Mouse (Mus musculus) liver, embryonic 13.5 days (tissue): ENCODE data around the gene Atp1a4. TPM values are rescaled to one million over a fixed set of nuclear protein-coding genes. Genes with fewer than 3 reads are reported as not detected.

ENCODE experiments used
- ATAC-seq: fragments of 200-750 bp; cut with Nextera tagmentation; 2 replicates; pipeline ENCODE4 v1.8.0; 2017; ENCODE audit warnings: low read depth, mild to moderate bottlenecking, moderate number of reproducible peaks, moderate library complexity
- DNase-seq: peaks from one replicate; pipeline ENCODE4 v3.0.0; 2022
- H3K27ac ChIP-seq: fragments of 300-500 bp; sonication (generic); 2 replicates; pipeline ENCODE4 v1.5.1; 2015; ENCODE audit warnings: moderate library complexity, mild to moderate bottlenecking, inconsistent platforms
- H3K27me3 ChIP-seq: fragments of 300-500 bp; sonication (generic); 2 replicates; pipeline ENCODE4 v1.6.1; 2015; ENCODE audit warnings: mild to moderate bottlenecking, inconsistent platforms
- H3K36me3 ChIP-seq: fragments of 300-500 bp; sonication (generic); 2 replicates; pipeline ENCODE4 v1.6.1; 2015; ENCODE audit warnings: mild to moderate bottlenecking, inconsistent platforms
- H3K4me1 ChIP-seq: fragments of 300-500 bp; sonication (generic); replicated peaks from 2 replicates; pipeline ENCODE4 v1.6.1; 2015; ENCODE audit warnings: inconsistent platforms
- H3K4me2 ChIP-seq: fragments of 300-500 bp; sonication (generic); 2 replicates; pipeline ENCODE4 v1.6.1; 2015; ENCODE audit warnings: inconsistent platforms, mild to moderate bottlenecking, moderate library complexity
- H3K4me3 ChIP-seq: fragments of 300-500 bp; sonication (generic); replicated peaks from 2 replicates; pipeline ENCODE4 v1.5.1; 2015; ENCODE audit warnings: mild to moderate bottlenecking, inconsistent platforms
- H3K9ac ChIP-seq: fragments of 300-500 bp; sonication (generic); 2 replicates; pipeline ENCODE4 v1.6.1; 2015; ENCODE audit warnings: mild to moderate bottlenecking, inconsistent platforms
- H3K9me3 ChIP-seq: fragments of 300-500 bp; sonication (generic); replicated peaks from 2 replicates; pipeline ENCODE4 v1.6.1; 2016; ENCODE audit warnings: inconsistent platforms
- WGBS: fragments of 180-500 bp; shearing (Covaris S2); methylation state at CpG from one replicate; pipeline ENCODE4 v1.1.7; 2015; ENCODE audit not compliant: insufficient replicate concordance; 5-methylcytosine and 5-hydroxymethylcytosine counted together
- polyA plus RNA-seq: library from polyadenylated mRNA; unstranded; fragments of >200 nt; fragmentation: Nextera tagmentation; extraction: Ambion mirVana; gene quantifications from 2 replicates; pipeline ENCODE4 v1.2.1, GENCODE M21; 2015

Atp1a4 gene
- polyA plus RNA-seq, 1 experiment from 2014 or later: not detected

DNA sequence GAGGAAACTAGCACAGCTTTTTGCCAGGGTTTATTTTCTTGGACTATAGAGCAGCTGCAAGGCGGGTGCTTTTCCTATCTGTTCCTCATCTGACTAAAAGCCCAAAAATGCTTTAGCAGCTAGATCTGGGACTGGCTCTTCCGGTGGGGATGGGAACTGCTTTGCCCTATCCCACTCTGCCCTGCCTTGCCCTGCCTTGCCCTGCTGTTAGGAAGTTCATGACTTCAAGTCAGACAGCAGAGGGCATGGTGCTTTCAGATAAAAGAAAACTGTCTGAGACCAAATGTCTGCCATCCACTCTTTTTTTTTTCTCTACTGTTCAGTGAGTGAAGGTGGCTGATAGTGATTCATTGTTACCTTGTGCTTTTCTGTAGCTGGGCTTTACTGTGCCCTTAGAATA lies 66.6 kb downstream of the Atp1a4 start:
- Histone ChIP-seq H3K4me3 (no peak overlapping the region), H3K4me1 (no peaks in the 10 kb centered on the region), H3K27me3 (no peaks in the 10 kb centered on the region), H3K36me3 (peaks cover 95% of the 10 kb centered on the region), H3K9ac (no peak overlapping the region), H3K4me2 (no peak overlapping the region), H3K27ac (no peak overlapping the region), H3K9me3 (no peaks in the 10 kb centered on the region)
- DNase-seq (no peak), ATAC-seq (no peak)
- 76% methylated on average over 2 of the region's 2 CpGs for WGBS

DNA sequence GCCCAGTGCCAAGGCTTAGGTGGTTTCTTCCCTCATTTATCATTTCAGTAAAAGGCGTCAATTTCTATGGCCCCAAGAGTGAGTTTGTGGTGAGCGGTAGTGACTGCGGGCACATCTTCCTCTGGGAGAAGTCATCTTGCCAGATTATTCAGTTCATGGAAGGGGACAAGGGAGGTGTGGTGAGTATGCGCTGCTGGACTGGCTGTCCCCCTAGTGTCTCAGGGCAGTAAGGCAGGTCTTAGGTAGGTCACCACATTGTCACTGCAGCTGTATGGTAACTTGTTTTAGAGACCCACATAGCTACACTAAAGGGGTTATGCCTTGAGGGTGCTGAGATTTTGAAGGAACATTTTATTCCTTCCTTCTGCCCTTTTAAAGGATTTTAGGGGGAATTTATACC lies 69.3 kb downstream of the Atp1a4 start:
- Histone ChIP-seq H3K9me3 (no peaks in the 10 kb centered on the region), H3K9ac (no peak overlapping the region), H3K36me3 (peaks cover 91% of the 10 kb centered on the region), H3K4me1 (no peaks in the 10 kb centered on the region), H3K27me3 (no peaks in the 10 kb centered on the region), H3K4me2 (no peak overlapping the region), H3K27ac (no peak overlapping the region), H3K4me3 (no peak overlapping the region)
- 83% methylated on average over 4 of the region's 4 CpGs for WGBS
- ATAC-seq: no peak
- DNase-seq: no peak

DNA sequence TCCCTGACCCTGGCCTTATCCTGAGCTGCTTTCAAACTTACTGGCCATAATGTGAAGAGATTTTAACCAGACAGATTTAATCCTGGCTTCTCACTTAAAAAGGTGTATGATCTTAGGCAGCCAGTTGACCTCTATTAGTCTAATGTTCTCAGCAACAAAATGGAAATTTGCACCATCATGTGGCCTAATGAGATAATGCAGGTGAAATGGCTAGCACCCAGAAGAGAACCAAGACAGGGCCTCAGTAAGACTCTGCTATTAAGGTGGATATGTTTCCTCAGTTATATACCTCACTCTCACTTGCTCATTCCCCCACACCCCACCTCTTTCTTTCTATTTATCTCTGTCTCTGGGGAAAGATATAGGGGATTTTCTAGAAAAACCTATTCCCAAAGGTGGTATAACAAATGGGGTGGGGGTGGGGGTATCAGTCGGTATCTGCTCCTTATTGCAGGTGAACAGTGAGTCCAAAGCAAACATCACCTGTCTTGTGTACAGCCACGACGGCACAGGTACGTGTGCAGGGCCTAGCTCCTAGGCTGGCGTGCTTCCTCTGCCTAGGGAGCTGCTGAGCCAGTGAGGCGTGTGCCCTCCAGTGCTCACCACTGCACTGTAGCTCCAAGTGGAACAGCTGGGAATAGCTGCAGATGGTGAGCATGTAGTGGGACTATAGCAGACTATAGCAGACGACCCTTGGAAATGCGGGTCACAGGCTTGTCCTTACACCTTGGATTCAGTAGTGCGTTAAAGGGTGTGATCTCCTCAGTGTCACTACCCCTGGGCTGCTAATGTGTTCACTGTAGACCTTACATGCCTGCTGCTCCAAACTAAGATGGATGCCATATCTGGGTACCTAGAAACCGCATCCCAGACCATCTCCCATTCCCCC lies 71.6 kb downstream of the Atp1a4 start:
- Histone ChIP-seq H3K27ac (no peak overlapping the region), H3K9ac (no peak overlapping the region), H3K4me3 (no peak overlapping the region), H3K4me1 (no peaks in the 10 kb centered on the region), H3K36me3 (peaks cover 87% of the 10 kb centered on the region), H3K4me2 (no peak overlapping the region), H3K27me3 (no peaks in the 10 kb centered on the region), H3K9me3 (no peaks in the 10 kb centered on the region)
- WGBS: 91% methylated on average over 10 of the region's 10 CpGs
- DNase-seq: no peak
- ATAC-seq: peak; percentile 25; the same call in 1 of the 2 replicates

DNA sequence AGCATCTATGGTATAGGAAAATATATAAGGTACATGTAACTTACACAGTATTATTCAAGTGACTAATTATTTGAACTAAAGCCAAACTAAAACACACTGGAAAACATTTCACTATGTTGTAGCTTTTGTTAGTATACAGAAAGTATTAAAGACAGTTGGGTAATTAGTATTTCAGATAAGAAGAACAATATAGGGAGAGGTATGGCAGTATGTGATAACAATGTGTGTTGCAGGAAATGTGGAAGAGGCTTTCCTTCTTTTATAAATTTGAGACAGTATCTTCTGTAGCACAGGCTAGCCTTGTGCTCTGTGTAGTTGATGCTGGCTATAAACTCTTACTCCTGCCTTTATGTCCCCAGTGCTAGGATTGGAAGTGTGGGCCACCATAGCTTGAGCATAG lies 74.3 kb downstream of the Atp1a4 start:
- Histone ChIP-seq H3K4me3 (no peak overlapping the region), H3K9me3 (no peaks in the 10 kb centered on the region), H3K36me3 (peaks cover 86% of the 10 kb centered on the region), H3K27me3 (no peaks in the 10 kb centered on the region), H3K27ac (no peak overlapping the region), H3K4me1 (no peaks in the 10 kb centered on the region), H3K9ac (no peak overlapping the region), H3K4me2 (no peak overlapping the region)
- ATAC-seq (no peak), DNase-seq (no peak)

DNA sequence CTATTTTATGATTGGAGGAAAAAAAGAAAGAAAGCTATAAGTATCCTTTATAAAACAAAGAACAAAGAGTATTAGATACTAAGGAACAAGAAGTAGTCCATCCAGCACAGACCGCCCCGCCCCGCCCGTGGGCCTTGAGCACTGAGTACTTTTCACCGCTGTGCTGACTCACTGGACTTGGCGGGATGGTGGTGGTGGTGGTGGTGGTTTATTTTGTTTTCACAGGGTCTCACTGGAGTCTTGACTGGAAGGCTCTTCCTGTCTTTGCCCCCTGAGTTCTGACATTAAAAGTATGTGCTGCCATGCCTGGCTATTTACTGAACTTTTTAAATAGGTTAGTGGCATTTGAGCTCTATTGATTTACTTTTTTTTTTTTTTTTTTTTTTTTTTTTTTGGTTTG lies 75.2 kb downstream of the Atp1a4 start:
- Histone ChIP-seq H3K4me1 (no peaks in the 10 kb centered on the region), H3K9ac (no peak overlapping the region), H3K36me3 (peaks cover 86% of the 10 kb centered on the region), H3K27me3 (no peaks in the 10 kb centered on the region), H3K4me3 (no peak overlapping the region), H3K9me3 (no peaks in the 10 kb centered on the region), H3K27ac (no peak overlapping the region), H3K4me2 (no peak overlapping the region)
- no peak for DNase-seq
- WGBS: 84% methylated on average over 6 of the region's 6 CpGs
- no peak for ATAC-seq

DNA sequence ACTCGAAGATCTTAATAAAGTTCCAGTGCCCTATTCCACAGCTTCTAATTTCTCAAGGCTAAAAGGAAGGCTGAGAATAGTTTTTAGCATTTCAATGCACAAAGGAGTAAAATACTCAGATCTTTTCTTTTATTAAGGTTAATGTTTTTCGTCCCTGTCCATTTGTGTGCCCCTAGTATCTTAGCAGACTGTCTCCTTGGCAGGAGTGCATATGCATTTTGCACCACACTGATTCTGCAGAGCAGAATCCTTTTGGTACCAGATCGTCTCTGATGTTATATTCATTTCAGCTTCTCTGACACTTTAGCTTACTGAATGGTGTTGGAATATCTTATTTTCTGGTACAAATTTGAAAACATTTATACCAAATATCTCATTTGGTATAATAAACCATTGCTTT lies 76.4 kb downstream of the Atp1a4 start:
- Histone ChIP-seq H3K27ac (no peak overlapping the region), H3K9me3 (no peaks in the 10 kb centered on the region), H3K4me1 (no peaks in the 10 kb centered on the region), H3K36me3 (peaks cover 83% of the 10 kb centered on the region), H3K27me3 (no peaks in the 10 kb centered on the region), H3K9ac (no peak overlapping the region), H3K4me3 (no peak overlapping the region), H3K4me2 (no peak overlapping the region)
- WGBS: 88% methylated on average over 3 of the region's 3 CpGs
- DNase-seq (no peak), ATAC-seq (no peak)

DNA sequence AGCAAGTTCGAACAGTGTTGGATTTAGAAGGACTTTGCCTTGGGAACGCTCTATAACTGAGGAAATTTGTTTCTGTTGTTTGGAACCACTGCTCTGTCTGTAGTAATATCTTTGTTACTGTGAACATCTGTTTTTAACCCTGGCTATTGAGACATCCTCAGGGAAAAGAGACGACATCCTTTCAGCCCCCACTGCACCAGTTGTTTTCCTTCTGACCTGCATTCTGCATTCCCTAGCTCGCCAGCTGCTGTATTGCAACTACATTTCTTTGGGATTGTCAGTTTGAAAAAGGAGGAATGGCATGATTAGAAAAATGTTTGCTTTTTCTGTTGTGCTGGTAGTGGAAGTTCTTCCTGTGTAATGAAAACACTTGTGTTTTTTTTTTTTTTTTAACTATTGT lies 77.3 kb downstream of the Atp1a4 start:
- peaks cover 81% of the 10 kb centered on the region for H3K36me3 ChIP-seq

DNA sequence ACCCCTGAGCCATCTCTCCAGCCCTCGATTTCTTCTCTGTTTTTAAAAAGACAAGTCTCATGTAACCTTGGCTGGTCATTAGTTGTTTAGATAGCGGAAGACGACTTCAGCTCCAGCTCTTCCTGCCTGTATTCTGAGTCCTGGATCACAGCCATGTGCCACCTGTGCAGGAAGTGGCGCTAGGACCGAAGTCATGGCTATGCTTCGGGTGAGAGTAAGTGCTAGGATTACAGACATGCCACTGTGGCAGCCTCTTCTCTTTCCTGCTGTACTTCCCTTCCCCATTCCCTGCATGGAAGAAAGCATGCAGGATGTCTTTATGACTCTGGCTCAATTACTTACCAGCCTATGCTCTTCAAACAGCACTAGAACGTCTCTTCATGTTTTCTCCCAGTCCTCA lies 79.1 kb downstream of the Atp1a4 start:
- H3K9me3 ChIP-seq: no peaks in the 10 kb centered on the region
- H3K27me3 ChIP-seq: no peaks in the 10 kb centered on the region
- H3K27ac ChIP-seq: no peak overlapping the region
- ATAC-seq (no peak), DNase-seq (no peak)
- H3K4me1 ChIP-seq: no peaks in the 10 kb centered on the region
- 76% methylated on average over 7 of the region's 7 CpGs for WGBS
- H3K4me3 ChIP-seq: no peak overlapping the region
- H3K36me3 ChIP-seq: peaks cover 85% of the 10 kb centered on the region
- H3K9ac ChIP-seq: no peak overlapping the region
- no peak overlapping the region for H3K4me2 ChIP-seq

More for the DNA sequence above, 77.3 kb downstream of the Atp1a4 start:
- no peaks in the 10 kb centered on the region for H3K27me3 ChIP-seq
- DNase-seq (no peak), ATAC-seq (no peak)
- H3K9ac ChIP-seq: no peak overlapping the region
- no peak overlapping the region for H3K4me2 ChIP-seq
- 85% methylated on average over 4 of the region's 4 CpGs for WGBS
- H3K4me1 ChIP-seq: no peaks in the 10 kb centered on the region
- H3K27ac ChIP-seq: no peak overlapping the region
- no peaks in the 10 kb centered on the region for H3K9me3 ChIP-seq
- H3K4me3 ChIP-seq: no peak overlapping the region

DNA sequence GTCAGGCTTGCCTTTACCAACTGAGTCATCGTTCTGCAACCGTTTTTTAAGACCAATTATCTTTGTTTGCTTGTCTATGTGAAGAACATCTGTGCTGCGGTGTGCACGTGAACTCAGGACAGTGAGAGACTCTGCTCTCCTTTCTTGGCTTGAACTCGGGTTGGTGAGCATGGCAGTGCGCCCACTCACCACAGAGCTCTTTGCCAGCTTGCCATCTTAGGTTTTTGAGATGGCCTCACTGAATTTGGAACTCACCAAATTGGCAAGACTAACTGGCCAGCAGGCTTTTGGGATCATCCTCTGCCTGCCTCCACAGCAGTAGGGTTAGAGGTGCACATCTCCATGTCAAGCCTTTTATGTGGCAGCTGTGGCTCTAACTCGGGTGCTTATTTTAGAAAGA lies 80.4 kb downstream of the Atp1a4 start:
- H3K4me1 ChIP-seq: no peaks in the 10 kb centered on the region
- H3K9me3 ChIP-seq: no peaks in the 10 kb centered on the region
- no peaks in the 10 kb centered on the region for H3K27me3 ChIP-seq
- ATAC-seq (no peak), DNase-seq (no peak)
- 85% methylated on average over 7 of the region's 7 CpGs for WGBS
- no peak overlapping the region for H3K4me3 ChIP-seq
- no peak overlapping the region for H3K27ac ChIP-seq
- H3K4me2 ChIP-seq: no peak overlapping the region
- H3K36me3 ChIP-seq: peaks cover 93% of the 10 kb centered on the region
- H3K9ac ChIP-seq: no peak overlapping the region

Other genes starting within 250 kb of the Atp1a4 start
- gene Vangl2, start 230.0 kb downstream of the Atp1a4 start, polyA plus RNA-seq: 0.89 and 1.4 TPM in 2 replicates
- not detected in 2 replicates for gene Nhlh1, start 200.8 kb downstream of the Atp1a4 start, polyA plus RNA-seq
- 64.4 and 80.4 TPM in 2 replicates for gene Copa, start 175.9 kb downstream of the Atp1a4 start, polyA plus RNA-seq
- gene Ncstn, start 175.6 kb downstream of the Atp1a4 start, polyA plus RNA-seq: 33.6 and 38.6 TPM in 2 replicates
- 39.9 and 48.2 TPM in 2 replicates for gene Pex19, start 131.7 kb downstream of the Atp1a4 start, polyA plus RNA-seq
- 58.1 and 65.0 TPM in 2 replicates for gene Dcaf8, start 110.3 kb downstream of the Atp1a4 start, polyA plus RNA-seq
- gene Pea15a, start 51.6 kb downstream of the Atp1a4 start, polyA plus RNA-seq: 20.9 and 22.2 TPM in 2 replicates
- gene Casq1, start 38.5 kb downstream of the Atp1a4 start, polyA plus RNA-seq: 0.29 and 0.55 TPM in 2 replicates
- gene Igsf8, start 3.2 kb upstream of the Atp1a4 start, polyA plus RNA-seq: 15.4 and 16.8 TPM in 2 replicates
- 0.25 and 0.32 TPM in 2 replicates for gene Atp1a2, start 39.6 kb upstream of the Atp1a4 start, polyA plus RNA-seq
- gene Kcnj9, start 70.9 kb upstream of the Atp1a4 start, polyA plus RNA-seq: 0.05 TPM in 1 of 2 replicates, not detected in the other
- 0.03 and 0.07 TPM in 2 replicates for gene Kcnj10, start 82.8 kb upstream of the Atp1a4 start, polyA plus RNA-seq
- gene Pigm, start 118.1 kb upstream of the Atp1a4 start, polyA plus RNA-seq: 2.4 and 2.7 TPM in 2 replicates
- gene Slamf9, start 216.9 kb upstream of the Atp1a4 start, polyA plus RNA-seq: 1.5 and 1.9 TPM in 2 replicates
- gene Igsf9, start 223.4 kb upstream of the Atp1a4 start, polyA plus RNA-seq: 1.6 and 2.5 TPM in 2 replicates
- 127 and 145 TPM in 2 replicates for gene Tagln2, start 241.6 kb upstream of the Atp1a4 start, polyA plus RNA-seq